Comparison of ENCODE assay signal across 18 mouse cellular contexts in the genomic region with DNA sequence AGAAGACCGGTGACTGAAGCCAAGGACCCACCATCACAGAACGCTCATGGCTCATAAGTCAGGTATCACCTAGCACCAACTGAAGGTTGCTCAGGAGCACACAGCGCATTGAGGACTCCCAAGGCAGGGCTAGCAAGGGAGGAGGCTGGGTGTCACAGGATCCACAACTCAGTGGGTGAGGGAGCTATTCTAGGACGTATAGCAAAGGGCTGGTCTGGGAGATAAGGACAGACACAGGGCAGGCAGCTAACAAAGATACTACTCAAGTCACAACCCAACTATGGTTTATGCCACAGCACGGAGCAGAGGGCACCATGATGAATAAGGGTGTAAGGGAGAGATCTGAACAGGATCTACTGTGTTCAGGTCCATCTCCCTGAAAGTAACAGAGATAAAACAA. TPM values are rescaled to one million over a fixed set of nuclear protein-coding genes. Genes with fewer than 3 reads are reported as not detected.
DNase-seq lines count a peak whose midpoint lies in the region; ATAC-seq and TF ChIP-seq lines count a peak whose summit lies in the region.
"Had no signal": no experiment of that assay in that cellular context is flagged by ENCODE, and none has a peak within 500 bp of the region (broad histone marks: within the 10 kb centered on the region; RNA-seq: fewer than 3 reads in every experiment).

No protein-coding gene starts in this region.

- H3K27ac ChIP-seq in heart, embryonic 13.5 days (replicated peaks) = no peak overlapping the region; the same call in 1 of the 2 replicates
- peak overlapping the region; percentile 96 for H3K27ac ChIP-seq in liver, adult 2 months (replicated peaks; ENCODE audit: insufficient read depth, low read depth, low read length)
- H3K27ac ChIP-seq: forebrain, embryonic 10.5 days; hindbrain, embryonic 15.5 days had no signal

- H3K4me2 ChIP-seq in heart, embryonic 13.5 days = no peak overlapping the region
- H3K4me2 ChIP-seq: hindbrain, embryonic 15.5 days had no signal

- H3K9me3 ChIP-seq in heart, embryonic 13.5 days = no peaks in the 10 kb centered on the region
- H3K9me3 ChIP-seq: forebrain, embryonic 10.5 days; hindbrain, embryonic 15.5 days had no signal

- H3K36me3 ChIP-seq in heart, embryonic 13.5 days = peaks cover 85% of the 10 kb centered on the region
- no peaks in the 10 kb centered on the region; the same call in 1 of the 2 replicates for H3K36me3 ChIP-seq in liver, adult 2 months (ENCODE audit: control insufficient read depth, insufficient read depth, low read length)

- no peaks in the 10 kb centered on the region for H3K27me3 ChIP-seq in heart, embryonic 13.5 days (replicated peaks)
- no peaks in the 10 kb centered on the region for H3K27me3 ChIP-seq in liver, adult 2 months (ENCODE audit: control insufficient read depth, insufficient read depth, low read length)
- H3K27me3 ChIP-seq: hindbrain, embryonic 15.5 days had no signal

- TF ChIP-seq CTCF in liver, adult 2 months (IDR thresholded peaks at IDR 0.05; ENCODE audit: low read depth, low read length) = no peak

- ATAC-seq in heart, embryonic 13.5 days (ENCODE audit: extremely low read depth, insufficient number of reproducible peaks, low FRiP score, low TSS enrichment) = peak; percentile 45; the same call in 1 of the 2 replicates
- ATAC-seq in megakaryocyte-erythroid progenitor cell, adult 5-6 weeks (replicated peaks; ENCODE audit: low FRiP score, low TSS enrichment, poor library complexity, severe bottlenecking) = peak; percentile 95

- 71% methylated on average over 5 of the region's 5 CpGs for WGBS in heart, embryonic 13.5 days
- WGBS in liver, adult 2 months = 81% methylated on average over 5 of the region's 5 CpGs

- H3K4me1 ChIP-seq in heart, embryonic 13.5 days = peaks cover 5% of the 10 kb centered on the region
- peaks cover 41% of the 10 kb centered on the region for H3K4me1 ChIP-seq in liver, adult 2 months (ENCODE audit: control insufficient read depth, insufficient read depth, low read length)

- no peak overlapping the region for H3K4me3 ChIP-seq in heart, embryonic 13.5 days
- H3K4me3 ChIP-seq in liver, adult 2 months (ENCODE audit: insufficient read depth, low read depth, low read length) = peak overlapping the region; percentile 60
- H3K4me3 ChIP-seq: forebrain, embryonic 10.5 days; hindbrain, embryonic 15.5 days had no signal

- TF ChIP-seq POLR2A in liver, adult 2 months (IDR thresholded peaks at IDR 0.05; ENCODE audit: extremely low read depth, insufficient read depth, low read length) = no peak

- no peak for DNase-seq in heart, adult 11 months
- peak; percentile 75 for DNase-seq in c-Kit-positive CD71-positive TER-119-negative erythroid progenitor cells, embryonic 14.5 days (ENCODE audit: low read depth)
- DNase-seq in liver, adult 2 months (ENCODE audit: extremely low read depth, low read depth, low spot score) = no peak
- DNase-seq in frontal cortex, adult 2 months (ENCODE audit: extremely low spot score in 1 of 2, low spot score in 1 of 2) = no peak
- DNase-seq in layer of hippocampus, adult 9-11 months = no peak
- DNase-seq: adrenal gland, adult 8-10 months; cerebellum, postnatal 14 days; kidney, adult 2 months; kidney, postnatal 36 days; layer of hippocampus, postnatal 36 days; lung, adult 2 months; spleen, adult 18-20 months; thymus, postnatal 4 days had no signal

- peaks cover 7% of the 10 kb centered on the region; the same call in 1 of the 2 replicates for H3K79me2 ChIP-seq in liver, adult 2 months (ENCODE audit: control insufficient read depth, insufficient read depth, low read length)

- H3K9ac ChIP-seq in heart, embryonic 13.5 days = peak overlapping the region; percentile 40
- H3K9ac ChIP-seq in liver, adult 2 months (ENCODE audit: low read depth, low read length) = peak overlapping the region; percentile 84
- H3K9ac ChIP-seq: hindbrain, embryonic 15.5 days had no signal

RNA-seq across cellular contexts. Expression of gene Tedc2, which starts 5.2 kb away (rescaled TPM):
- polyA plus RNA-seq in heart, embryonic 13.5 days (2015; fragmentation: Nextera tagmentation; extraction: Ambion mirVana) = 6.2 and 7.0 TPM in 2 replicates
- 44.1 and 53.2 TPM in 2 replicates for total RNA-seq in liver, adult 2 months (2014; rRNA removed)
- 61.4 and 78.0 TPM in 2 replicates for polyA plus RNA-seq in liver, adult 2 months (2012; rRNA removed)
- total RNA-seq in megakaryocyte-erythroid progenitor cell, adult 5-6 weeks (2014; fragmentation: Nextera tagmentation) = 19.8 and 31.0 TPM in 2 replicates
- total RNA-seq in megakaryocyte-erythroid progenitor cell, adult 5-6 weeks (2017) = 16.8 and 18.0 TPM in 2 replicates
- 18.6 and 19.1 TPM in 2 replicates for polyA plus RNA-seq in frontal cortex, adult 2 months (2012; rRNA removed)

RNA-seq across cellular contexts. Expression of gene Ntn3, which starts 16.5 kb away (rescaled TPM):
- 1.9 and 2.0 TPM in 2 replicates for polyA plus RNA-seq in heart, embryonic 13.5 days (2015; fragmentation: Nextera tagmentation; extraction: Ambion mirVana)
- total RNA-seq in liver, adult 2 months (2014; rRNA removed) = 2.3 and 2.8 TPM in 2 replicates
- polyA plus RNA-seq in liver, adult 2 months (2012; rRNA removed) = 7.4 and 7.8 TPM in 2 replicates
- 0.92 TPM in 2 replicates for total RNA-seq in megakaryocyte-erythroid progenitor cell, adult 5-6 weeks (2014; fragmentation: Nextera tagmentation)
- total RNA-seq in megakaryocyte-erythroid progenitor cell, adult 5-6 weeks (2017) = 0.19 and 0.38 TPM in 2 replicates
- polyA plus RNA-seq in frontal cortex, adult 2 months (2012; rRNA removed) = 7.4 and 9.1 TPM in 2 replicates
- total RNA-seq: neutrophil, adult 5-6 weeks had no signal

RNA-seq across cellular contexts. Expression of gene Tbc1d24, which starts 20.5 kb away (rescaled TPM):
- 4.2 and 5.2 TPM in 2 replicates for polyA plus RNA-seq in heart, embryonic 13.5 days (2015; fragmentation: Nextera tagmentation; extraction: Ambion mirVana)
- total RNA-seq in liver, adult 2 months (2014; rRNA removed) = 13.3 and 22.2 TPM in 2 replicates
- polyA plus RNA-seq in liver, adult 2 months (2012; rRNA removed) = 23.6 and 31.5 TPM in 2 replicates
- 32.2 and 45.2 TPM in 2 replicates for total RNA-seq in megakaryocyte-erythroid progenitor cell, adult 5-6 weeks (2014; fragmentation: Nextera tagmentation)
- 6.0 and 6.6 TPM in 2 replicates for total RNA-seq in megakaryocyte-erythroid progenitor cell, adult 5-6 weeks (2017)
- polyA plus RNA-seq in frontal cortex, adult 2 months (2012; rRNA removed) = 48.3 and 56.9 TPM in 2 replicates

RNA-seq across cellular contexts. Expression of gene Ccnf, which starts 25.4 kb away (rescaled TPM):
- 37.2 and 38.4 TPM in 2 replicates for polyA plus RNA-seq in heart, embryonic 13.5 days (2015; fragmentation: Nextera tagmentation; extraction: Ambion mirVana)
- total RNA-seq in liver, adult 2 months (2014; rRNA removed) = 3.0 and 3.5 TPM in 2 replicates
- 5.5 and 6.5 TPM in 2 replicates for polyA plus RNA-seq in liver, adult 2 months (2012; rRNA removed)
- total RNA-seq in megakaryocyte-erythroid progenitor cell, adult 5-6 weeks (2014; fragmentation: Nextera tagmentation) = 34.7 and 40.9 TPM in 2 replicates
- total RNA-seq in megakaryocyte-erythroid progenitor cell, adult 5-6 weeks (2017) = 17.5 and 24.4 TPM in 2 replicates
- 3.3 and 4.4 TPM in 2 replicates for polyA plus RNA-seq in frontal cortex, adult 2 months (2012; rRNA removed)

RNA-seq across cellular contexts. Expression of gene Atp6v0c, which starts 56.3 kb away (rescaled TPM):
- polyA plus RNA-seq in heart, embryonic 13.5 days (2015; fragmentation: Nextera tagmentation; extraction: Ambion mirVana) = 544 and 567 TPM in 2 replicates
- 40.0 and 68.4 TPM in 2 replicates for total RNA-seq in liver, adult 2 months (2014; rRNA removed)
- 625 and 644 TPM in 2 replicates for polyA plus RNA-seq in liver, adult 2 months (2012; rRNA removed)
- total RNA-seq in megakaryocyte-erythroid progenitor cell, adult 5-6 weeks (2014; fragmentation: Nextera tagmentation) = 222 and 224 TPM in 2 replicates
- 72.2 and 95.8 TPM in 2 replicates for total RNA-seq in megakaryocyte-erythroid progenitor cell, adult 5-6 weeks (2017)
- 2,732 and 2,987 TPM in 2 replicates for polyA plus RNA-seq in frontal cortex, adult 2 months (2012; rRNA removed)
